In genomic region chr15:42328535-42328934, GRCm38 (mm10) we compare ENCODE assay signal across 22 mouse cellular contexts.
DNase-seq lines count a peak whose midpoint lies in the region; TF ChIP-seq lines count a peak whose summit lies in the region.
"Had no signal": no experiment of that assay in that cellular context is flagged by ENCODE, and none has a peak within 500 bp of the region (broad histone marks: within the 10 kb centered on the region; RNA-seq: fewer than 3 reads in every experiment).

No protein-coding gene starts in this region.

- no peak overlapping the region for H3K27ac ChIP-seq in gastrocnemius, adult 2 months
- H3K27ac ChIP-seq in left cerebral cortex, adult 2 months, result no peak overlapping the region
- H3K27ac ChIP-seq: embryonic facial prominence, embryonic 12.5 days; hindbrain, embryonic 13.5 days; kidney, postnatal 0 days; limb, embryonic 10.5 days; limb, embryonic 15.5 days; liver, embryonic 13.5 days; neural tube, embryonic 12.5 days had no signal

- no peak overlapping the region for H3K4me3 ChIP-seq in gastrocnemius, adult 2 months
- no peak overlapping the region for H3K4me3 ChIP-seq in left cerebral cortex, adult 2 months
- H3K4me3 ChIP-seq: embryonic facial prominence, embryonic 12.5 days; hindbrain, embryonic 13.5 days; limb, embryonic 10.5 days; limb, embryonic 15.5 days; liver, embryonic 13.5 days; neural tube, embryonic 12.5 days had no signal

- intact Hi-C loops in gastrocnemius, adult 2 months (cut with DNase I), result no loop called here
- intact Hi-C loops in left cerebral cortex, postnatal 4 days (cut with DNase I), result no loop called here
- intact Hi-C loops in left cerebral cortex, adult 2 months (cut with DNase I), result no loop called here

- TF ChIP-seq CTCF in gastrocnemius, adult 2 months (IDR thresholded peaks at IDR 0.05), result no peak
- TF ChIP-seq CTCF in left cerebral cortex, adult 2 months (IDR thresholded peaks at IDR 0.05), result no peak

- peak; percentile 16 for DNase-seq in cerebellum, adult 8-10 months
- DNase-seq in cerebellum, adult 11 months, result no peak
- DNase-seq in gastrocnemius, adult 18-20 months (ENCODE audit: low spot score), result peak; percentile 12
- DNase-seq in gastrocnemius, adult 2 months, result no peak
- DNase-seq in left cerebral cortex, postnatal 4 days, result peak; percentile 8
- no peak for DNase-seq in left cerebral cortex, adult 2 months (ENCODE audit: extremely low spot score in 1 of 2, low spot score in 2 of 2)
- peak; percentile 27 for DNase-seq in skeletal muscle tissue, adult 2 months (ENCODE audit: low read depth, low spot score)
- DNase-seq: adrenal gland, postnatal 14 days; embryo, embryonic 11 days; gastrocnemius, postnatal 14 days; kidney, adult 8-10 months; kidney, postnatal 4 days; liver, embryonic 13.5 days; right cerebral cortex, postnatal 4 days; thymus, adult 2 months; thymus, postnatal 4 days had no signal

Comparison
In these comparisons a context has a peak if more than half of its experiments do, and no peak if none do; other contexts are left out.
1. DNase-seq: peak in cerebellum, adult 8-10 months (single experiment), gastrocnemius, adult 18-20 months (single experiment), left cerebral cortex, postnatal 4 days (single experiment) and skeletal muscle tissue, adult 2 months (single experiment); none in cerebellum, adult 11 months (single experiment), gastrocnemius, adult 2 months (single experiment) and left cerebral cortex, adult 2 months (0 of 2).